Mouse (Mus musculus) bone marrow macrophage, adult 2 months (primary cell): Measurements from ENCODE around the gene Hnrnpa0.

Source experiments
- CTCF ChIP-seq: IDR thresholded peaks from 2 replicates; pipeline ENCODE4 v1.5.1; 2012; ENCODE audit warnings: low read depth, mild to moderate bottlenecking, low read length, moderate library complexity
- POLR2A ChIP-seq: IDR thresholded peaks from 2 replicates; pipeline ENCODE4 v1.6.1; 2012; ENCODE audit warnings: mild to moderate bottlenecking, low read depth, low read length, borderline replicate concordance

GRCm38 (mm10) chr13:58083521-58083920 lies 44.8 kb downstream of the Hnrnpa0 start:
- TF ChIP-seq POLR2A (no peak), CTCF (no peak)
